Mouse (Mus musculus) spleen, postnatal 10 days (tissue): Measurements from ENCODE around the gene Tcp1.
A peak's percentile ranks its signal among the peaks of the same experiment; 100 is the strongest.
"Not testable (repeated sequence)": the region's sequence is repeated elsewhere in the genome, so short reads cannot be mapped to it uniquely, and the experiment has no call there.

Source experiments
- DNase-seq, 2 experiments: peaks; one replicate each; pipeline ENCODE4 v3.0.0; 2021 to 2022; ENCODE audit warnings: low spot score in 2 of 2

Tcp1 gene

GRCm38 (mm10) chr17:12910391-12910790 is 5.1 kb upstream of the Tcp1 start:
- DNase-seq = no peak

- DNase-seq = peak; percentile 94 to 99
These were observed 531 bp downstream of the Tcp1 start, which contains the start of gene Mrpl18 for GRCm38 (mm10) chr17:12915881-12916583. TSS of gene Mrpl18 (minus strand) at chr17:12916345.

GRCm38 (mm10) chr17:12916588-12917380 is 1.3 kb downstream of the Tcp1 start:
- DNase-seq = peak in 1 of 2 experiments; percentile 71

- no peak for DNase-seq
These were observed 5.6 kb downstream of the Tcp1 start for GRCm38 (mm10) chr17:12921073-12921472.

- no peak for DNase-seq
These were observed 9.5 kb downstream of the Tcp1 start for GRCm38 (mm10) chr17:12925001-12925400.

DNA sequence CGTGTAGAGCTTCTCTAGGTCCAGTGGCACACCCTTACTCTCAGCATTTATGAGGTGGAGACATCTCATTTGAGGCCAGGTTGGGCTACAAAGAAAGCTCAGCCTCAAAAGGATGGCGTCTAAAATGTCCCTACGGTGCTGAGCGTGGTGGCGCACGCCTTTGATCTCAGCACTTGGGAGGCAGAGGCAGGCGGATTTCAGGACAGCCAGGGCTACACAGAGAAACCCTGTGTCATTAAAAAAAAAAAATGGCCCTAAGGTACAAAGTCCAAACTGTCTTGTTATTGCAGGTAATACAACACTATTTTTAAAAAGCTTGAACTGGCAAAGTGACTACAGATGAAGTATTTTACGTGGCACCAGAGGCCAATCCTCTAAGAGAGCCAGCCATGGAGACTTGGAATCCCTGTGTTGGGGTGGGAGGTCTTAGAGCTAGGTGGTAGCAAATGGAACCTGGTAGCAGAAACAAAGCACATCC is 10.2 kb downstream of the Tcp1 start:
- DNase-seq = no peak

- DNase-seq = not testable (repeated sequence)
These were observed 16.1 kb downstream of the Tcp1 start for GRCm38 (mm10) chr17:12931576-12931975.

DNA sequence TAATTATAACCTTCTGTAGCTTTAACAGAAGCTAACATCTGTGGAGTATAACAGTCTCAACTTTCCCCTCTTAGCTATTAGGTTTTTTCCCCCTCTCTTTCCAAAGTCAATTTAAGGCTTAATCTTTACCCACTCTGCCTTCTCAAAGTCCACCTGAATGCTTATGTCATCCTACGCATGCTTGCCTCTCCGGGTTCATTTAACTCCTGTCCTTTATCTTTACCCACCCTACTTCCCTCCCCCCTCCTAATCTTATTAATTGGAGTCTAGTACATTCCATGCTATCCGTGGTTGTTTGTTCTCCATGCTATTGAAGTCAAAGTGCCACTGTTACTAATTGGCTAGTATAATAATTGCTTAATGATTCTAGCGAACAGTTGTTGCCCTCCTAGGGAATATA is 20.2 kb downstream of the Tcp1 start:
- DNase-seq = no peak

DNA sequence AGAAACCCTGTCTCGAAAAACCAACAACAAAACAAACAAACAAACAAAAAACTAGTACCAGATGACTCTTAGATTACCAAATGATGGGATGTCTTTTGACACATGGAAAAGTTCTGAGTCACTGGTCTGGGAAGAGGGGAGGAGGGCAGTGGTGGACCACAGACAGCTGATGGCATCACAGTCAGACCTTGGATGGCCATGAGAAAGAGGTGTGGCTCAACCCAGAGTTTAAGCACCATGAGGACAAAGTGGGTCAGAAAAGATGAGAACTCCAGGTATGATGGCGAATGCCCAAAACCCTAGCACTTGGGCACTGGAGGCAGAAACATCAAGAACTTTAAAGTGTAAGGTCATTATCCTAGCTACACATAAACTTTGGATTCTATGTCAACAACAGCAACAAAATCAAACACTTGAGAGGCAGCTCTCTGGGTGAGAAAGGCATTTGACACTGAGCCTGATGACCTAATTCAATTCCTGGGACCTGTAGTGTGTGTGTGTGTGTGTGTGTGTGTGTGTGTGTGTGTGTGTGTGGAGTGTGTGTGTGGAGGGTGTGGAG is 22.0 kb downstream of the Tcp1 start:
- no peak for DNase-seq

DNA sequence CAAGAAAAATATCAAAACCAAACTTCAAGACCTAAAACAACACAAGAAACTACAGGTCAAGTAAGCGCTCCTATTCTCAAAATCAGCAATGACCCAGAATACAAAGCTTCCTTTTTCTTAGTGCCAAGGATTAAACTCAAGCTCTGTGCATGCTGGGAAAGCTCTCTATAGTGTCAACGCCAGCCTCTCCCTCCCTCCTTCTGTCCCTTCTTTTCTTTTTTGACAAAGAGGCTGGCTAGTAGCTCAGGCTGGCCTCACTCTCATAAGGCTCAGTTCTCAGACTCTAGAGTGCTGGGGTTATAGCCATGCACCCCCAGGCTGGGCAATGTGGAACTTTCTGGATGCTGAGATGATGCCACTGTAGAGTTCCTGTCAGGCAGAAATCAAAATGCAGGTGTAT is 22.6 kb downstream of the Tcp1 start:
- no peak for DNase-seq

GRCm38 (mm10) chr17:12939377-12940148 is 24.1 kb downstream of the Tcp1 start:
- not testable (repeated sequence) for DNase-seq

- no peak for DNase-seq
These were observed 24.8 kb downstream of the Tcp1 start, which contains the start of gene Acat3 for GRCm38 (mm10) chr17:12940151-12940805. TSS of gene Acat3 (minus strand) at chr17:12940600.

GRCm38 (mm10) chr17:12941543-12942260 is 26.2 kb downstream of the Tcp1 start:
- DNase-seq = no peak

GRCm38 (mm10) chr17:12942459-12943162 is 27.1 kb downstream of the Tcp1 start:
- no peak for DNase-seq

DNA sequence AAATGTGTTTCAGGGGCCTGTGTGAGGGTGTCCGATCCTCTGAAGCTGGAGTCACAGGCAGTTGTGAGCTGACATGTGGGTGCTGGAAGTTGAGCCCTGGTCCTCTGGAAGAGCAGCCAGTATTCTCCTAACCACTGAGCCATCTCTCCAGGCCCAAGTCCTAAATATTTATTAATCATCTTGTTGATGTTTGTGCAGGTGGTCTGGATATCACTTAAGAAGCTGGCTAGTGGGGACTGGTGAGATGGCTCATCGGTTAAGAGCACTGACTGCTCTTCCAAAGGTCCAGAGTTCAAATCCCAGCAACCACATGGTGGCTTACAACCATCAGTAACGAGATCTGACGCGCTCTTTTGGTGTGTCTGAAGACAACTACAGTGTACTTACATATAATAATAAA is 34.2 kb downstream of the Tcp1 start:
- DNase-seq = no peak

DNA sequence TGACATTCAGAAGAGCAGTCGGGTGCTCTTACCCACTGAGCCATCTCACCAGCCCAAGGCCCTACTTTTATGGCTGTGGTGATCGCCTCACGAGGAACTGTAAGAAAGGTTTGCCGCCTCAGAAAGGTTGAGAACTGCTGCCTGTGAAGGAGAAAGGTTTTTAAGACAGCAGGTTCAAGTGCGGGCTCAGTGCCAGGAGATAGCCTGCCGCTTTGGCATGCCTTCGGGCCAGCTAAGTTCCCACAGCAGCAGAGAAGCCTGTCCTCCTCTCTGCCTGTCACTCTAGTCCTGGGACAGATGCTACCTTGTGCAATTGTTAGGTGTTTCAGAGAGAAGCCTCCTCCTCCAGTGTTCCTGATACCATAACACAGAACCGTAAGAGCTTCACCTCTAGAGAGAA is 41.2 kb downstream of the Tcp1 start:
- no peak for DNase-seq

- not testable (repeated sequence) for DNase-seq
These were observed 43.9 kb downstream of the Tcp1 start for GRCm38 (mm10) chr17:12959377-12959776.

- DNase-seq = peak; percentile 94 to 96
These were observed 44.9 kb downstream of the Tcp1 start, which contains the start of gene Acat2 for GRCm38 (mm10) chr17:12960331-12960873. TSS of gene Acat2 (minus strand) at chr17:12960747.

DNA sequence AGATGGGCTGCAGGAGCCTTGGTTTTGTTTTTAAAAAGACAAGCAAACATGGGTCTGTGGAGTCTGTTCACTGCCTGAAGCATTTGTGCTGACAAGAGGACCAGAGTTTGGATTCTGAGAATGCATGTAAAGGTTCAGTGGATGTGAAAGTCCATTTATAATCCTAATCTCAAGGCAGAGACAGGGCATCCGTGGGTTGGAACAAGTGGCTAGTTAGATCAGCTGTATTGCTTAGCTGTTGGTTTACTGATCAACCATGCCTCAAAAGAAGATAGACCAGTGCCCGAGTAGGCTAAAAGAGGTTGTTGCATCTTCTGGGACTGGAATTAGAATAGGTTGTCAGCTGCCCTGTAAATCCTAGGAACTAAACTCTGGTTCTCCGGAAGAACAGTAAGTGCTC is 48.0 kb downstream of the Tcp1 start:
- no peak for DNase-seq
